Mouse (Mus musculus) heart, embryonic 15.5 days (tissue): Measurements from ENCODE around the gene Mgat3. TPM values are rescaled to one million over a fixed set of nuclear protein-coding genes. Genes with fewer than 3 reads are reported as not detected.

Experiments
- ATAC-seq: fragments of 200-750 bp; cut with Nextera tagmentation; replicated peaks from 2 replicates; pipeline ENCODE4 v1.8.0; 2017; ENCODE audit warnings: low read depth, moderate TSS enrichment; ENCODE audit not compliant: insufficient number of reproducible peaks, insufficient read depth, low FRiP score
- H3K27ac ChIP-seq: fragments of 300-500 bp; sonication (generic); 2 replicates; pipeline ENCODE4 v1.5.1; 2015; ENCODE audit warnings: mild to moderate bottlenecking, inconsistent platforms
- H3K27me3 ChIP-seq: fragments of 300-500 bp; sonication (generic); 2 replicates; pipeline ENCODE4 v1.6.1; 2015; ENCODE audit warnings: inconsistent platforms
- H3K36me3 ChIP-seq: fragments of 300-500 bp; sonication (generic); 2 replicates; pipeline ENCODE4 v1.6.1; 2015; ENCODE audit warnings: mild to moderate bottlenecking, inconsistent platforms
- H3K4me1 ChIP-seq: fragments of 300-500 bp; sonication (generic); replicated peaks from 2 replicates; pipeline ENCODE4 v1.6.1; 2015; ENCODE audit warnings: inconsistent platforms
- H3K4me2 ChIP-seq: fragments of 300-500 bp; sonication (generic); 2 replicates; pipeline ENCODE4 v1.6.1; 2015; ENCODE audit warnings: inconsistent platforms, mild to moderate bottlenecking, moderate library complexity
- H3K4me3 ChIP-seq: fragments of 300-500 bp; sonication (generic); 2 replicates; pipeline ENCODE4 v1.5.1; 2015; ENCODE audit warnings: mild to moderate bottlenecking, inconsistent platforms
- H3K9ac ChIP-seq: fragments of 300-500 bp; sonication (generic); 2 replicates; pipeline ENCODE4 v1.6.1; 2015; ENCODE audit warnings: mild to moderate bottlenecking, inconsistent platforms
- H3K9me3 ChIP-seq: fragments of 300-500 bp; sonication (generic); replicated peaks from 2 replicates; pipeline ENCODE4 v1.6.1; 2016; ENCODE audit warnings: inconsistent platforms
- WGBS: fragments of 180-500 bp; shearing (Covaris S2); methylation state at CpG from one replicate; pipeline ENCODE4 v1.1.7; 2015; ENCODE audit warnings: mixed read lengths; 5-methylcytosine and 5-hydroxymethylcytosine counted together
- polyA plus RNA-seq: library from polyadenylated mRNA; unstranded; fragments of >200 nt; fragmentation: Nextera tagmentation; extraction: Ambion mirVana; gene quantifications from 2 replicates; pipeline ENCODE4 v1.2.1, GENCODE M21; 2015

The Mgat3 gene
- polyA plus RNA-seq, 1 experiment from 2014 or later = 0.93 TPM

DNA sequence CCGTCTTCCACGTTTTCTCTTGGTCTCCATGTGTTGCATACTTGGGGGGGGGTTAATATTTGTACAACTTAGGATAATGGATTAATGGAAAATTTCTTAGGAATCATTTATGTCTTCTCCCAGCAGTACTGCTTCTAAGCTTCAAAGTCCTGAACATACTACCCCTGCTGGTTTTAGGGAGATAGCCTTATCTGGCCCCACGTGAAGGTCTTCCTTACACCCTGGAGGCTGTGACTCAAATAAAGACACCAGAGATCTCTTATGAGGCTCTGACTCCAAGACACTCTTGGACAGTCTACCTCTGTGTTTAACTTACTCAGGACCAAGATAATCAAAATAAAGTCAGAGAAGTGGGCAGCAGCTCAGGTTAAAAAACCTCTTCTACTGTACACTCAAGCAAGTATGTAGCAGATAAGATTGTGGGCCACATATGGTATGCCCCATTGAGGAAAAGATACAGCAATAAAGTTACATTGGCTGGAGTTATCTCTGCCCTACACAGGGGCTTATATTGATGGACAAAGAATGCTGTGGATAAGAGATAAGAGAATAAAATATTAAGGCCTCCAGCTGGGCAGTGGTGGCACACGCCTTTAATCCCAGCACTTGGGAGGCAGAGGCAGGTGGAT, 8.7 kb downstream of the Mgat3 start:
- Histone ChIP-seq H3K4me1 (no peaks in the 10 kb centered on the region), H3K4me2 (no peak overlapping the region), H3K4me3 (no peak overlapping the region), H3K36me3 (no peaks in the 10 kb centered on the region), H3K9ac (no peak overlapping the region), H3K9me3 (no peaks in the 10 kb centered on the region), H3K27me3 (no peaks in the 10 kb centered on the region), H3K27ac (no peak overlapping the region)
- WGBS = 67% methylated on average over 4 of the region's 4 CpGs
- ATAC-seq = no peak

DNA sequence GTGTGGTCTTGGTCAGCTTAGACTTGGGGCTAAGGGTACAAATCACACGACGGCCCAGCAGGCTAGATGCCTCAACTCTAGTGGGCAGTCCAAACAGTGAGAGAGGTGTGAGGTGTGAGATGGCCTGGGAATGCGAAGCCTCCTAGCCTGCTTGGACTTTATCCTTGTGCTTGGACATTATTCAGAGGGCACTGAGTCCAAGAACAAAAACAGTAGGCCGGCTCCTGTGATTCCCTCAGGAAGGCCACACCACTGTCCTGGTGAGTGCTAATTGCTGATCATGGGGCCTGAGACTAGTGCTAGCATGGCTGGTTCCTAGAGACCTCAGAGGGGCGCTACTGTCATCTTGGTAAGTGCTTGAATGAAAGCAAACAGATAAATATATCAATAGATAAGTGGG, 15.4 kb downstream of the Mgat3 start:
- Histone ChIP-seq H3K9me3 (no peaks in the 10 kb centered on the region), H3K27ac (no peak overlapping the region), H3K36me3 (no peaks in the 10 kb centered on the region), H3K4me3 (no peak overlapping the region), H3K9ac (no peak overlapping the region), H3K27me3 (0 out of 2 replicates have a peak, but pooled peaks cover 7% of the 10 kb centered on the region), H3K4me2 (no peak overlapping the region), H3K4me1 (no peaks in the 10 kb centered on the region)
- no peak for ATAC-seq
- 67% methylated on average over 5 of the region's 5 CpGs for WGBS

DNA sequence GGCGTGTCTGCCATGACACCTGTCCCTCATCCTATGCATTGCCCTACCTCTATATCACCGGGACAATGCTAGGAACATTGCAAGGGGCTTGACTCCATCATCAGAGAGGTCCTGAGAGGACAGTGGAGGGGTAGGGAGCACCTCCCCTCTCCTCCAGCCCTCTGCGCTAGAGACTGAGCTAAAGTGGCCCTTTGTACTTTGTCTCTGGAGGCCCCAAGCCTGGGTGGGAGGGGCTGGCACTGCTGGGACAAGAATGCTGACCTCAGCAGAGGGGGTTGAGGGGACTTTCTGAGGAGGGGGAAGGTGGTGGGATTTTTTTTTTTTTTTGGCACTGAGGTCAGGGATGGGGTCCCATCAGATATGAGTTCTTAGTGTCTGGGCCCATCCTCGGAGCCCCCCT, 16.6 kb downstream of the Mgat3 start:
- Histone ChIP-seq H3K4me2 (no peak overlapping the region), H3K4me1 (no peaks in the 10 kb centered on the region), H3K4me3 (no peak overlapping the region), H3K9me3 (no peaks in the 10 kb centered on the region), H3K9ac (no peak overlapping the region), H3K27me3 (0 out of 2 replicates have a peak, but pooled peaks cover 7% of the 10 kb centered on the region), H3K36me3 (no peaks in the 10 kb centered on the region), H3K27ac (no peak overlapping the region)
- 70% methylated on average over 4 of the region's 4 CpGs for WGBS
- no peak for ATAC-seq

DNA sequence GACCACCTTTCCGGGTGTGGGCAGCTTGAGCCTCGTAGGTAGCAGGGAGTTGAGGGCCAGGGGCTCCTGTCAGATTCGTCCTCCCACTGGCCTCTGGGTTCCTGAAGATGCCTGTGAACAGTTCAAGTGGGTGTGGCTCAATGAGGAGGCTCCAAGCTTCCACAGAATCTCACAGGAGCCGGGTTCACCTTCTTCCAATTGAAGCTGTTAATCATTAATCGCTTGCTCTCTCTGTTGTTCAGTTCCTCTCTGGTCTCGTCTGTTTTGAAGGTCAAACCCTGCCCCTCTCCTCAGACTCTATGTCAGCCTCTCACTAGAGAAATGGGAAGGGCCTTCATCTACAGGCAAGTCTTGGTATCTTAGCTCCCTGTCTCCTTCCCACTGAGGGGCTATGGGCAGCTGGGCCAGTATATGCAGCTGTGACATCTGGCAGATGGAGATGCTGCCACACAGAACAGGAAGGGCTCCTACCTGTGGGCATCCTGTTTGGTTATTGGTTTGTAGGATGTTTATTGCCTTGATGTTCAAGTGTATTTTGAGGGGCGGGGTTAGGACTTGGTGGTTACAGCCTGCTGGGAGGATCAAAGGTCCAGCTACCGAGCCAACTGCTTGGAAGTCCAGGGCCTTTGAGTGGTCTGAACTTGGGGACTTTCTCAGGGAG, 18.2 kb downstream of the Mgat3 start:
- Histone ChIP-seq H3K27ac (no peak overlapping the region), H3K27me3 (0 out of 2 replicates have a peak, but pooled peaks cover 7% of the 10 kb centered on the region), H3K4me1 (no peaks in the 10 kb centered on the region), H3K4me2 (no peak overlapping the region), H3K9ac (no peak overlapping the region), H3K9me3 (no peaks in the 10 kb centered on the region), H3K4me3 (no peak overlapping the region), H3K36me3 (no peaks in the 10 kb centered on the region)
- 62% methylated on average over 8 of the region's 8 CpGs for WGBS
- no peak for ATAC-seq

DNA sequence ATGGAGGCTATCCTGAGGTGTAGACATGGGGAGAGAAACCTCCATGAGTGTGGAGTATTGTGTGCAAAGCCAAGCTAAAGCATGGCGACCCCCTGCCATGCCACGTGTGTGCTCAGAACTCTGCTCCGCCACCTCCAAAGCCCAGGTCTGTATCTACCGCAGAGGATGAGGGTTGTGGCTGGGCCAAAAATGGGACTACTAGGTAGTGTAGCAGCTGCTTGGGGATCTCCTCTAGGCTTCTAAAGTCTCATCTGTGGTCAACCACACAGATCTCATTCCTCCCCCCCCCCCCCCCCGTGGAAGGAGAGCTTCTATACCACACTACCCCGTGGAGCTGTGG, 18.7 kb downstream of the Mgat3 start:
- Histone ChIP-seq H3K4me3 (no peak overlapping the region), H3K27me3 (0 out of 2 replicates have a peak, but pooled peaks cover 7% of the 10 kb centered on the region), H3K9ac (no peak overlapping the region), H3K4me2 (no peak overlapping the region), H3K4me1 (no peaks in the 10 kb centered on the region), H3K9me3 (no peaks in the 10 kb centered on the region), H3K27ac (no peak overlapping the region), H3K36me3 (no peaks in the 10 kb centered on the region)
- WGBS = 80% methylated on average over 6 of the region's 6 CpGs
- ATAC-seq = no peak

DNA sequence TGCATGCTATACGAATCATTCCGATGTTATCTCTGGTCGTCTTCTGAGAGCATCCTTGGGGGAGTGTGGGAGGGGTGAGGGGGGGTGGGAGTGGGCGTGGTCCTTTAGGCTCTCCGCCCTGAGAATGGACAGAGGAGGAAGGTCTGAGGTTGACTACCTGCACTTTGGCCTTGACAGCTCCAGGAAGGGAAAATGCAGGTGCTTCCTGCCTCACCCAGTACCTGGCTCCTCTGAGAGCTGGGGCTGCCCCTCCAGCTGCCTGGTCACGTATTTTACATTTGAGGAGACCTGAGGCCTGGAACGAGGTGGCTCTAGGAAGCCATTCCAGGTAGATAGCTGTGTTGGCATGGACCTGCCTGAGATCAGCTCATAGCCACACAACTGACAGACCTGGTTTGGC, 19.3 kb downstream of the Mgat3 start:
- no peak overlapping the region for H3K27ac ChIP-seq
- ATAC-seq = no peak
- H3K4me2 ChIP-seq = no peak overlapping the region
- H3K9me3 ChIP-seq = no peaks in the 10 kb centered on the region
- WGBS = 59% methylated on average over 7 of the region's 7 CpGs
- no peak overlapping the region for H3K4me3 ChIP-seq
- H3K27me3 ChIP-seq = 0 out of 2 replicates have a peak, but pooled peaks cover 7% of the 10 kb centered on the region
- H3K36me3 ChIP-seq = no peaks in the 10 kb centered on the region
- H3K9ac ChIP-seq = no peak overlapping the region
- H3K4me1 ChIP-seq = no peaks in the 10 kb centered on the region

DNA sequence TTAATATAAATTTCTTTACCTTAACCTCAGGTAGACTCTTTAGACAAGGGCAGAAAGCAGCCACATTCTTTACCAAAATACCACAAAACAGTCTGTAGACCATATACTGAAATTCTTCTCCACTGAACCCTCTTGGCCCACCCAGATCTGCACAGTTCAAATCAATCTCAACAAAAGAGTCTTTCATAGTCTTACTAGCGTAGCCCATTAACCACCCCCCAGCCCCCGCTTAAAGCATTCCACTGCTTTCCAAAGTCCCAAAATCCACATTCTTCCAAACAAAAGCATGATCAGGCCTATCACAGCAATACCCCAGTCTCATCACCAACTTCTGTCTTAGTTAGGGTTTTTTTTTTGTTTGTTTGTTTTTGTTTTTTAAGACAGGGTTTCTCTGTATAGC, 26.0 kb downstream of the Mgat3 start:
- no peak overlapping the region for H3K4me3 ChIP-seq
- H3K27ac ChIP-seq = no peak overlapping the region
- no peaks in the 10 kb centered on the region for H3K9me3 ChIP-seq
- H3K4me2 ChIP-seq = no peak overlapping the region
- no peaks in the 10 kb centered on the region for H3K27me3 ChIP-seq
- H3K4me1 ChIP-seq = no peaks in the 10 kb centered on the region
- 82% methylated on average over 2 of the region's 2 CpGs for WGBS
- no peak for ATAC-seq
- H3K9ac ChIP-seq = no peak overlapping the region
- no peaks in the 10 kb centered on the region for H3K36me3 ChIP-seq

DNA sequence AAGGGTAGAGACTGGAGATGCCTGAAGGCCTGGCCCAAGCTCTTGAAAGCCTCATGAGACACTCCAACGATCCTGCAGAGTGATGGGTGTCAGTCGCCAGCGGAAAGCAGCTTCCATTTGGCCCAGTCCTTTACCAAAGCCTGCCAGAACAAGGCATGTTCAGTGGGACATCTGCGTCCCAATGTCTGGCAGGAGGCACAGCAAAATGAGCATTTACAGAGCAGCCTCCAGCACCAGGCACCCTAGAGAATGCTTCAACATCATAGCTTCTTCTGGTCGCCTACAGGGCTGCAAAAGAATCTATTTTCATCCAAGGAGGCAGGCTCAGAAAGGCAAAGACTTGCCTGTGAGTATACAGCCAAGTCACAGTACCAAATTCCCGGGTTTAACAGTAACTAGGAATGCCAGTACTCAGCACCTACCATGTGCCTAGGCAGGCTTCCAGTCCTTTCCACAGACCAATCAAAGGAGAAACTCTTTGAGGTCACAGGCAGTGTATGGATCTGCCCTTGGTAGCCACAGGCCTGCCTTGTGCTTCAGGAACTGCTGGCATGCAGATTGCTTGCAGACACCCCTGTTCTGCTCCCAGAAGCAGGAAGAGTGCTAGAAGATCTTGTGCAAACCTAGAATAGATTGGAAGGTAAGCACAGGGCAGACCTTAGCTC, 28.7 kb downstream of the Mgat3 start:
- no peak for ATAC-seq
- 67% methylated on average over 6 of the region's 6 CpGs for WGBS
- H3K4me2 ChIP-seq = no peak overlapping the region

DNA sequence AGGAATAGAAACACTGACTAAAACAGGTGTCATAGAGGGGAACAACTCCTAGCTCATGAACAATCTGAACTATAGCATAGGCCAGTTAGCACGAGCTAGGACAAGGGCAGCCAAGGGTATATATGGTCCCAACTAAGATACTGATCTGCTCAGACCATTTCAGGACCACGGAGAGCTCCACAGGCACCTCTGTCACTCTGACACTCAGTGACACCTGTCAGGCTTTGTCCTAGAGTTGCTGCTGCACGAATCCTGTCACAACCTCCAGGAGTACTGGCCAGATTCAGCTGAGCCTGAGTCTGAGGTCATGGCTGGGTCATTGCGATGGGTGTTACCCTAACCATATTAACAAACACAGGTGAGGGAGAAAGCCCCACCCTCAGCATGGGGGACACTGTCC, 29.9 kb downstream of the Mgat3 start:
- Histone ChIP-seq H3K4me2 (no peak overlapping the region), H3K4me3 (no peak overlapping the region), H3K4me1 (no peaks in the 10 kb centered on the region), H3K27ac (no peak overlapping the region), H3K9ac (no peak overlapping the region), H3K27me3 (no peaks in the 10 kb centered on the region), H3K36me3 (no peaks in the 10 kb centered on the region), H3K9me3 (no peaks in the 10 kb centered on the region)
- ATAC-seq = no peak
- 28% methylated on average over 4 of the region's 4 CpGs for WGBS

More for the DNA sequence above, 28.7 kb downstream of the Mgat3 start:
- Histone ChIP-seq H3K27me3 (no peaks in the 10 kb centered on the region), H3K9me3 (no peaks in the 10 kb centered on the region), H3K36me3 (no peaks in the 10 kb centered on the region), H3K4me3 (no peak overlapping the region), H3K9ac (no peak overlapping the region), H3K27ac (no peak overlapping the region), H3K4me1 (no peaks in the 10 kb centered on the region)

DNA sequence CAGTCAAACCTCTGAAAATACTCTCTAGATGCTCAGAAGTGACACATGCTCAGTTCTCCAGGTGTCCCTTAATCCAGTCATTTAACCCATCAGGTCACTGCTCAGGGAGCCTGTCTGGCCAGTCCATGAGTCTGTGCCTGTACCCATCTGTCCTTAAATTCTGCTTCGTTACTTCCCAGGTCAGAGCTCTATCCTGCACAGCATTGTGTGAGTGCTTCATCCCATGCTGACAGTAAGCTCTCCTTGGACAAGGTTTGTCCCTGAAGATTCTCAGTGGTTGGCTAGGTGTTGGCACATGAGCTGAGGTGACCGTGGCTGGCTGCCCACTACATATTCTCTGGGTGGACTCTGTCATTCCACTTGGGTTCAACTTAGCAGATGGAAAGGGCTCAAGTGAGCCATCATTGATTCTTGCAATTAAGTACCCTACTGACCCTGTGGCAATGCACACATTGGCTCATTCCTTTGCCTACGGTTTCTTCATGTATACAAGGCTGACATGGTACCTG, 32.6 kb downstream of the Mgat3 start:
- Histone ChIP-seq H3K4me3 (no peak overlapping the region), H3K9ac (no peak overlapping the region), H3K9me3 (no peaks in the 10 kb centered on the region), H3K27ac (no peak overlapping the region), H3K27me3 (no peaks in the 10 kb centered on the region), H3K4me1 (no peaks in the 10 kb centered on the region), H3K36me3 (no peaks in the 10 kb centered on the region), H3K4me2 (no peak overlapping the region)
- no peak for ATAC-seq
- WGBS = 84% methylated on average over 3 of the region's 3 CpGs

DNA sequence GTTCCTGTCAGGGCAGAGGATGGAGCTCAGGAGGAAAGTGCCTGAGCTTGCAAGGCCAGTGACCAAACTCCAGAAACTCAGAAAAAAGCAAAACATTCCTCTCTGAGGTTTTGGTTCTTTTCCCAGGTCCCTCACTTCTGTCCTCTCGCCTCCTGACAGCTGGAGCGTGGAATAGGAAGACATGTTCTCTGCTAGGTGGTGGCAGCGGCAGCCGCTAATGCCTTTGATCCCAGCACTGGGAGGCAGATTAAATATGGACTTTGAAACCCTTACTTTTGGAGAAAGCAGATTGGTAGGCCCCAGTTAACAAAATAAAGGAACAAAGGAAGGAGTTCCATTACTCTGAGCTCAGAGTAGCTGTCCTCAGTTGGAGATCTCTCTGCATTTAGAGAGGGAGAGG, 34.9 kb downstream of the Mgat3 start:
- ATAC-seq = no peak
- no peaks in the 10 kb centered on the region for H3K36me3 ChIP-seq
- no peaks in the 10 kb centered on the region for H3K27me3 ChIP-seq
- 48% methylated on average over 4 of the region's 4 CpGs for WGBS
- H3K27ac ChIP-seq = no peak overlapping the region
- H3K4me3 ChIP-seq = no peak overlapping the region
- no peak overlapping the region for H3K9ac ChIP-seq
- H3K9me3 ChIP-seq = no peaks in the 10 kb centered on the region
- no peaks in the 10 kb centered on the region for H3K4me1 ChIP-seq
- no peak overlapping the region for H3K4me2 ChIP-seq
